Mouse (Mus musculus) testis, adult 2 months (tissue): ENCODE data around the gene Scyl2.

Experiments
- CTCF ChIP-seq: fragments of 200-500 bp; IDR thresholded peaks from 2 replicates; pipeline ENCODE4 v1.5.1; 2012; ENCODE audit warnings: low read depth, mild to moderate bottlenecking, inconsistent platforms, low read length, moderate library complexity; ENCODE audit not compliant: control insufficient read depth, insufficient read depth, insufficient replicate concordance
- POLR2A ChIP-seq: fragments of 200-500 bp; IDR thresholded peaks from 2 replicates; pipeline ENCODE4 v1.6.1; 2012; ENCODE audit warnings: low read depth, mild to moderate bottlenecking, inconsistent platforms, low read length, moderate library complexity; ENCODE audit not compliant: control insufficient read depth

- TF ChIP-seq CTCF (no peak), POLR2A (no peak)
These were observed 88.8 kb downstream of the Scyl2 start for GRCm38 (mm10) chr10:89597275-89597674.
